Mouse (Mus musculus) heart, adult 8-10 months (tissue): ENCODE results near the gene Shq1. TPM values are rescaled to one million over a fixed set of nuclear protein-coding genes. Genes with fewer than 3 reads are reported as not detected.

Experiments used
- DNase-seq: peaks from one replicate; pipeline ENCODE4 v3.0.0; 2022; ENCODE audit warnings: low spot score
- total RNA-seq, 4 experiments: library from RNA; stranded (reverse); gene quantifications; 2 replicates each; pipeline ENCODE4 v1.2.4; 2022

Gene Shq1
- total RNA-seq, 4 experiments from 2014 or later, result 2.6 to 5.2 (median 3.6) TPM

DNA sequence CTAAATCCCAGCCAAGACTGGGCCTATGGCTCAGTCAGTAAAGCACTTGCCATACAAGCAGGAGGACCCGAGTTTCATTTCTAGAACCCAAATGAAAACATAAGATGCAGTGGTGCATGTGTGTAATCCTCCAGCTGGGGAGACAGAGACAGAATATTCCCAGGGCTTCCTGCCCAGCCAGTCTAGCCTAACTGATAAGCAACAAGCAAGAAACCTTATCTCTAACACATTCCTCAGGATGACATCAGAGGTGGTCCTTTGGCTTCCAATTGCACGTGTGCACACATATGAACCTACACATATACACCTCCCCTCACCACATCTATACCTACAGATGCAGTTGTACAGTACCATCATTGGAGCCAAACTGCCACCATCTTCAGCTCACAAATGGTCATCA lies 2.1 kb downstream of the Shq1 start:
- no peak for DNase-seq

- no peak for DNase-seq
These were observed 3.3 kb downstream of the Shq1 start for GRCm38 (mm10) chr6:100667644-100668043.

- DNase-seq, result no peak
These were observed 8.7 kb downstream of the Shq1 start for GRCm38 (mm10) chr6:100662224-100662623.

DNA sequence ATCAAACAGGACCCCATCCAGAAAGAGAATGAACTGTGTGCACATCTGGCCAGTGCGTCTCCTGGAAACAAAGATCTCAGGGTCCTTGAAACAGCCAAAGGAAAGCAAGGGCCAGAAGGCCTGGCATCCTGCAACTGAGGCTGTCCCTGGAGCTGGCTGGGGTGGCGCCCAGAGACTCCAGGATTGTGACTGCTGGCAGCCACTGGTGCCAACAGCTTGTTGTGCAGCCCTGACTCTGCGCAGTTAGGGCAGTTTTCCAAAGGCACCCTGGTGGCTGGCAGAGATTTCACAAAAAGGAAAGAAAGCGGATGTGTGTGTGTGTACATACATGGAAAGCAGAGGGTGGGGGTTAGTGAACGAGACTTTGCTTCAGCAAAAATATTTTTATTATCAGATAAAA lies 10.6 kb downstream of the Shq1 start:
- DNase-seq, result peak; percentile 46

DNA sequence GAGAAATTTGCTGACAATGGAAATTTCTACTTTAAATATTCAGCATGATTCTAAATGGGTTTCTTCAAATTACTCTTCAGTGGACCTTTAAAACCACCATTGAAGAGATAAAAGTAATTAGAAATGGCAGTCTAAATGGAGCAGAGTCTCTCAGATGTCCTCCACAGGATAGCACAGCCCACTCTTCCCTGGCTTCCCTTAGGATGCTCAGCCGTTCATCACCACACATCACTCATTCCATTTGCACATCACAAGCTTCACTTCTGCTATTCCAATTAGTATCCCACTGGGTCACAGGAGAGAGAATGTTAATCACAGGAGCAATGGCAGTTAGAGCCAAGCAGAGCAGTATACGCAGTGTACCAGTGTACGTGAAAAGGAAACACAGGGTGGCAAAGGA lies 18.4 kb downstream of the Shq1 start:
- DNase-seq, result no peak

DNA sequence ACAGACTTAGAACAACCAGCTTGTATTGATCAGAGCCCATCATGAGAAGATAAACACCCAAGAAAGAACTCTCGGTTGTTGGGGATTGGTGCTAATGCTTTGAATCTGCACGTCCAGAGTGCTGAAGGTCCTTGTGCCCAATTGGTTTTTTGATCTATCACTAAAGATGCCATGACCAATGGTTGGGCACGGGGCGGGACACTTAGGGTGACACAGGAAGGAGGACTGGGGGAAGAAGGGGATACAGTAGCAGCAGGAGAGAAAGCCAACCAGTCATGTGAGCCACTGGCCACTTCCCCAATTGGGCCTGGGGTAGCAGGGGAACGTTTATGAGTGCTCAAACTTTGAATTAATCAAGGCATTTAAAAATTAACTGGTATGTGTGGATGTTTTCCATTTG lies 23.8 kb downstream of the Shq1 start:
- DNase-seq, result no peak

DNA sequence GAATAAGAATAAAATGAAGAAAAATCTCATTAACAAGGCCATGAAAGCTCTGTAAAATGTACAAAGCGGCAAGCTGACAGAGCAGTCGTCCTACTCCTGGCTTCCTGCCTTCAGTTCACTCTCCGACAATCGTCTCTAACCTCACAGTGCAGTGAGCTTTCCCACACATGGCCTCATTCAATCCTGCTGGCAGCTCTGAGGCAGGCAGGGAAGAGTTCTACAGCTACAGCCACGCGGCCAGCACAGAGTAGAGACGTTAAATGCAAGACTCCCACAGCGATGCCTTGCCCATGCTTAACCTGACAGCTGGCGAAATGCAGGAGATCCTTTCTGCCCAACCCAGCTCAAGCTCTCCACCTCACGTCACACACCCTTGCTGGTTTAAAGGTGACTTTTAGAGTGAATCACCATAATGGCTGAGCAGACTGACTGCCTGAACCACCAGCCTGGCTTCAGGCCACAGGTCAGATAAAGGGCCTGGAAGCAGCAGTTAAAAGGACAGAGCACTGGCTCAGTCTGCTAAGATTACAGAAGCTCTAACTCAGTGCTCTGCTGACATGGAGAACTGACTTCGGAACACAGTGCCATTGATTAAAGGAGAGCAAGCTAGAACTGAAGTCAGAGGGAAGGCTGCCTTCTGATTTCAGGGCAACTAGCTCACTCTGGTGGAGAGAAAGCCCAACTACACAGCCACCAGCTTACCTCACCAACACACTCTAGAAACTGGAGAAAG lies 25.3 kb downstream of the Shq1 start:
- peak; percentile 40 for DNase-seq

DNA sequence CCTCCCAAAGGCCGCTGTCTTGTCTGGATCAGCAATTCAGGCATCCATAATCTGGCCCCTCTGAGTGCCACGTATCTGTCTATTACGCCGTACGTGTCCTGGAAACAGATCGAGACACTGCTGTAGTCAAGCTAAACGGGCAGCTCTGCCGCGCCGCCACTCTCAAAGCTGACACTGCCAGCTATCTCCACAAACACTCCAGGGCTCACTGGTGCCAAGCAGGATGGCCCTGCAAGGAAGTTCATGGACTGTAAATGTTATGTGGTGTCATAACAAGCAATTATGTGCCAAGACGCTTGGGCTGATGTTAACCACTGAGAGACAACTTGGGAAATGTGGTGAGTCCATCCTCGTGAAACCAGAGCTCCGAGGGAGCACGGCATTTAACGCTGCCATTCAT lies 26.3 kb downstream of the Shq1 start:
- no peak for DNase-seq

GRCm38 (mm10) chr6:100642786-100643185 lies 28.2 kb downstream of the Shq1 start:
- DNase-seq, result no peak

- no peak for DNase-seq
These were observed 30.4 kb downstream of the Shq1 start for GRCm38 (mm10) chr6:100640591-100640990.

GRCm38 (mm10) chr6:100629086-100629485 lies 41.9 kb downstream of the Shq1 start:
- DNase-seq, result no peak

- no peak for DNase-seq
These were observed 42.7 kb downstream of the Shq1 start for GRCm38 (mm10) chr6:100628223-100628622.

DNA sequence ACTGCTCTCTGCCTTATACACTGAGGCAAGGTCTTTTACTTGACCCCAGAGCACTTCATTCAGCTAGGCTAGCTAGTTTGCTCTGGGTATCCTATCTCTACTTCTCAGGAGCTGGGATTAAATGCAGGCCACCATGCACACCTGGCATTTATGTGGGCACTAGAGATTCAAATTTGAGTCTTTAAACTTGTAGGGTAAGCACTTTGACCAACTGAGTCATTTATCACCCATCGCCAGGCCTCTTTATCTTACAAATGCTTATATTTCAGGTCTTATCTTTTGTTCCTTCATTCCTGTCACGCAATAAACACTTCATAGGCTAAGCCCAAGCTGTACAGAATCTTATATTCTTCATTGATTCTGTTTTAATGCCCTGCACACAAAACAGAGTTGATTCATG lies 47.0 kb downstream of the Shq1 start:
- no peak for DNase-seq

DNA sequence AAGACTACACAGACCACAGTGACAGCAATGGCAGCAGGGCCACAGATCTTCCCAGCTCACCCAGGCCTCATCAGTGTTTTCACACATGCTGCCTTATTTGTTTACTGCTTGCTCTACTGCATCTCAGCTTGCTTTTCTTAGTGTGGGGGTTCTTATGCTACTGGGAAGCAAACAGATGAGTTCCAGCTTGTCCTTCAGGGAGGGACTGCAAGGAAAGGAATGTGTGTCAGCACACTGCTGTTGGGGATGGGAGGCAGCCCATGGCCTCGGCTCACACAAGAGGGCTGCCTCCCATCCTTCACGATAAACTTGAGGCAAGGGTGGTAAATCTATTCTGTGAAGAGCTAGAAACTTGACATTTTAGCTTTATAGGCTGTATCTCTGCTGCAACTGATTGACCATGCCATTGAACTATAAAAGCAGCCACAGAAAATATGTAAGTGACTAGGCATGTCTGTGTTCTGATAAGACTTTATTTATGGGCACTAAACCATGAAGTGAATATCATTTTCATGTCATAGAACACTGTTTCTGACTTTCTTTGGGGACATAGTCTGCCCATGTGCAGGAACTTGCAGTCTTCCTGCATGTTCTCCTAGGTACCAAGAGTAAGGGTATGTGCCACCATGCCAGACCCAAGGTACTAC lies 48.0 kb downstream of the Shq1 start:
- no peak for DNase-seq

- DNase-seq, result no peak
These were observed 50.5 kb downstream of the Shq1 start for GRCm38 (mm10) chr6:100620411-100620810.

- no peak for DNase-seq
These were observed 51.6 kb downstream of the Shq1 start for GRCm38 (mm10) chr6:100619309-100619708.

GRCm38 (mm10) chr6:100616133-100616532 lies 54.8 kb downstream of the Shq1 start:
- DNase-seq, result no peak

GRCm38 (mm10) chr6:100613593-100614267 lies 57.2 kb downstream of the Shq1 start:
- DNase-seq, result no peak

GRCm38 (mm10) chr6:100610897-100611575 lies 59.9 kb downstream of the Shq1 start:
- no peak for DNase-seq

GRCm38 (mm10) chr6:100610182-100610581 lies 60.8 kb downstream of the Shq1 start:
- no peak for DNase-seq

DNA sequence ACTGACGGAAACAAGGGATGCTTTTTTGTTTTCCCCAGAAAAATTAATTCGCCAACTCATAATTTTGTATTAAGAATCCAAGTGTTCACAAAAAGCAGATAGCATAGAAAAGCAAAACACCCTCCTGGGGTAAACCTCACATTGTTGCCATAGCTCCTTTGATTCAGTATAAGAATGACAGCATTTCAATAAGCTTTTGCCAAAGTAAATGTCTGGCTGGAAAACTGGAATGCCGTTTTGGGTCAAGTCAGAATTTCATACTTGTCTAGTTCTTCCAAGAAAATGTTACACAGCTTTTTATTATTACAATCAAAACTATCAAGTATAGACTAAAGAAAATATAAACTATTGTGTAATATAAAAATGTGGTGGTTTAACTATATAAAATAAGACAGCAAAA lies 61.7 kb downstream of the Shq1 start:
- no peak for DNase-seq

DNA sequence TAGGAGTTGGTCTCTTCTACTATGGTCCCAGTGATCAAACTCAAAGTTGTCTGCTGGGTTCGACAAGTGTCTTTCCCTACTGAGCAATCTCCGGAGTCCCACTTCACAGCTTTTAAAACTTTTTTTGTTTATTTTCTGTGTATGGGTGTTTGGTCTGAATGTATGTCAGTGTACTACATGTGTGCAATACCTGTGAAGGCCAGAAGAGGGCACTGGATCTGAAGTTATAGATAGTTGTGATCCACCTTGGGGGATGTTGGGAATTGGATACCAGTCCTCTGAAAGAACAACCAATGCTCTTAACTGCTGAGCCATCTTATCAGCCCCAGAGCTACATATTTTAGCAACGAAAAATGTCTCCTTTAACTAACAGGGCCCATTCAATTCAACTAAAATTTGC lies 62.5 kb downstream of the Shq1 start:
- DNase-seq, result peak; percentile 17
